Mouse (Mus musculus) heart, adult 2 months (tissue): Measurements from ENCODE around the gene Myadm.

Experiments used
- CTCF ChIP-seq: fragments of 200-600 bp; IDR thresholded peaks from 2 replicates; pipeline ENCODE4 v1.8.1; 2022; ENCODE audit warnings: antibody characterized with exemption, mild to moderate bottlenecking, moderate library complexity
- EP300 ChIP-seq: fragments of 200-500 bp; IDR thresholded peaks from 2 replicates; pipeline ENCODE4 v1.6.1; 2011; ENCODE audit warnings: low read depth, low read length, control low read depth; ENCODE audit not compliant: insufficient read depth
- POLR2A ChIP-seq: fragments of 200-500 bp; IDR thresholded peaks from 2 replicates; pipeline ENCODE4 v1.6.1; 2011; ENCODE audit warnings: mild to moderate bottlenecking, low read depth, low read length, control low read depth; ENCODE audit not compliant: insufficient read depth

GRCm38 (mm10) chr7:3313571-3313970, 24.7 kb downstream of the Myadm start:
- TF ChIP-seq POLR2A (no peak), CTCF (no peak), EP300 (no peak)
